Mouse (Mus musculus) heart, postnatal 14 days (tissue): ENCODE measurements around the gene Rhot2. TPM values are rescaled to one million over a fixed set of nuclear protein-coding genes. Genes with fewer than 3 reads are reported as not detected.

Source experiments
- DNase-seq, 2 experiments: peaks; one replicate each; pipeline ENCODE4 v3.0.0; 2021 to 2022
- intact Hi-C: fragments of 180-260 bp; cut with DNase I; formaldehyde crosslinking; loops from one replicate; pipeline ENCODE4 v1.15.1; 2025
- total RNA-seq, 2 experiments: library from RNA; stranded (reverse); gene quantifications; 2 replicates each; pipeline ENCODE4 v1.2.3; 2021

Gene Rhot2
- total RNA-seq, 2 experiments from 2014 or later: 103 to 105 TPM

DNA sequence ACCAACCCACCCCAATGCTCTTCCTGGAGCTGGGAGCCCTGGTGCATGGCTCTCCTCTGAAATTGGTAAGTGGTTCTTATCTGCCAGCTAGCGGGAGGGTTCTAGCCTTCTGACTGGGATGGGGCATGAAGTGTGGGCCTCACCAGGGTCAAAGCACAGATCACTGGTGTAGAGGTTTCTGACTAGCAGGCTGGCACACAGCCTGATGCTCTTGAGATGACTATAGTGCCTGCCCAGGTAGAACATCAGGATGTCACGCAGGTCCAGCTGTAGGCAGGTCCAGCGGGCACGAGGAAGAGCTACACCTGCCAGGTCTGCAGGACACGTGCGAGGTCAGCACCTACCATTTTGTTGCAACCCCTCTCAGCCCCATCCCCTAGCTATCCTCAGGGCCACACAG is 15.6 kb upstream of the Rhot2 start:
- intact Hi-C loops: no loop called here
- no peak for DNase-seq

DNA sequence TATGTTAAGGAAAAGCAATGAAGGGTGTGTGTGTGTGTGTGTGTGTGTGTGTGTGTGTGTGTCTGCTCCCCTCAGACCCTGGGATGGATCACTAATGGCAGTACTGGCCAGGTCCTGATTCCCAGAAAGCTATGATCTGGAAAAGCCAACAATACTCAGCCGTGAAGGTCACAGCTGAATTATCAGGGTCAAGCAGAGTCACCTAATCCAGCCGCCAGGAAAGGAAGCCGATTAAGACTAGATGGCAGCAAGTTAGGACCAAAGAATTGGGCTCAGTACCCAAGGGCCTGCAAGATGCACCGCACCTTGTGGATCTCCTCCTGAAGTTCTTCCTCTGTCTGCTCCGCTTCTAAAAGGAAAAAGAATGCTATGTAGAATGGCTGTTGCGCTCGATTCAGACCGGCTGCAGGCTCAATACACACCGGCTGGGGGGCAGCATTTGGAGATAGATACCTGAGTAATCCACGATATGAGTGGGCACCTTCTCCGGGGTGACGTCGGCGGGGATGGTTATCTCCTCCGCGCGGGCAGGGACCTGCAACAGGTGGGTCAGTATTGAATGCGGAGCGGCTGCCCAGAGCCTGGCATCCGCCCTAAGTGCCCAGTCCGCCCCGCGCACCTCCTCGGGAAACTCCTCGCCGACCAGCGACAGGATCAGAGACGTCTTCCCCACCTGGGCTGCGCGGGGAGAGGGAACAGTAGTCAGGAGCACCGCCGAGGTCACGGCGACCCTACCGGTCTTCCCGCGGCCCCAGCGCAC is 835 bp downstream of the Rhot2 start:
- no peak for DNase-seq
- intact Hi-C loops: loop anchor here (2.0 kb wide), 1 partner anchor 23 kb away; no protein-coding TSS in a partner anchor

DNA sequence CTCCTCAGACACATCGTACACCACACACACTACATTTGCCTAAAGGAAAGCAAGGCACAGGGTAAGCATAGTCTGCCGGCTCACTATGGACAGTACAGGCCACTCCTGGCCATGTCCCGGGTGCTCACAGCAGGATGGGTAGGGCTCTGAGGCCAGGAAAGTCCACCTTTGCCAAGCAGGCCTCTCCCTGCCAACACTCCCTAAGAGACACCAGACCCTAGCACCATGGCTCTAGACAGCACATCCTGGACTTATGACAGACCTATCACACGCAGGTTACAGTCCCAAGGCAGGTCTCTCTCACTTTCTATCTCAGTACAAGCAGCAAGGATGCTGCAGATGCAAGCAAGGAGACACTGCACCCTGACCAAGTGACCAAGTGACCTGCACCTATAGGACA is 1.5 kb downstream of the Rhot2 start:
- no peak for DNase-seq
- intact Hi-C loops: no loop called here

DNA sequence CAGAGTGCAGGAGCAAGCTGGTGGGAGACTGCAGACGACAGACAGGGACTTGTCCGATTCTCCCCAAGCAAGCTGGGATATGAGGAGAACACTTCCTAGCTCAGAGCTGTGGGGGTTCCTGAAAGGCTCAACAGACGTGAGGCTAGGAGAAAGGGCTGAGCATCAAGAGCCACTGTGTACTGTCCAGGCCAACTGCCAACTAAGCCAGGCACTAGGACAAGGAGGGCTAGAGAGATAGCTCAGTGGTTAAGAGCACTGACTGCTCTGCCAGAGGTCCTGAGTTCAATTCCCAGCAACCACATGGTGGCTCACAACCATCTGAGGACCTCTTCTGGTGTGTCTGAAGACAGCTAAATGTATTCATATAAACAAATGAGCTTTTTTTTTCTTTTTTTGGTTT is 2.1 kb downstream of the Rhot2 start:
- DNase-seq: no peak
- intact Hi-C loops: no loop called here

DNA sequence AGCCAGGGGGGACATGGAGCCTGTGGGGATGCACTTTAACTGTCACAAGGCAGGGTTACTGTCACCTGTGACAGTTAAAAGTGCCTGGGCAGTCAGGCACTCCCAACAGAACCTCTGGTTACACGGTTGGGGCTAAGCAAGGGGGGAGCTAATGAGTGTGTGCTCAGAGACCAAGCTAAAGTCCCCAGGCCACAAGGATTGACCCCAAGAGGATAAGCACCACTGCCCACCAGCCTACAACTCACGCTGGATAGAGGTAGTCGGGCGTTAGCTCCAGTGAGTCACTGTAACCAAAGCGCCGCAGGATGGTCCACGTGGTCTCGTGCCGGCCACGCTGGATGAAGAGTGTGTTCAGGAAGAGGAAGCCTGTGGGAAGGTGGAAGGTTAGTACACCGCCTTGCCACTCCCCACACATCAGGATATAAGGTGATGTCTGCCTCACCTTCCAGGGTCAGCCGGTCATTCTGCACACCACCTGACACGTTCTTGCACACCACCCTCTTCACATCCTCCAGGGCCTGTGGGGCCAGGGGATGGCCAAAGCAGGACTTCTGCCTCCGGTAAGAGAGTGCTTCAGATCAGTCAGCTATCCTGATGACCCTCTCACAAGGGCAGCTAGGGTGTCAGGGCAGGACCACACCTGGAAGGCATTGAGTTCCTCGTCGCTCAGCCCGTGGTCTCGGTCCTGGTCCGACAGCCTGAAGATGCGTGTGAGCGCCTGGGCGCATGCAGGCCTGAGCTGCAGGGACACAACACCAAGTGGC is 3.4 kb downstream of the Rhot2 start, which contains the start of gene Gm20683:
Gm20683 (minus strand) TSS at position 647 of the 764 bp plus-strand sequence.
- intact Hi-C loops: no loop called here
- no peak for DNase-seq

DNA sequence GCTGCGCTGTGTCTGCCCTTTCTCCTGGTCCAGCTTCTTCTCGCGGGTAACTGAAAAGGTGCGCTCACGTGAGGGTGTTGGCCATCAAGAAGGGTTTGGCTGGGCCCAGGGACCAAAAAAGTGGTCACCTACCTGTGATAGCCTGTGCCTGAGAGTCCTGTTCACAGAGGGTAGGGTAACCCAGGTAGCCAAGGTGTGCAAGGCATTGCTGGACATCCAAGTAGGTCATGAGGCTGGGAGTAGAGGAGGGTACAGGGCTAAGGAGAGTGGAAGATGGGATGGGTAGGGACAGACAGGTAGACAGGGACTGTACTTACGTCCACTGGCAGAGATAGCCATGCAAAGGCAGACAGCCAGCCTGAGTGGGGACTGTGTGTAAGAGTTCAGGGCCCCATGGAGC is 4.1 kb downstream of the Rhot2 start:
- no peak for DNase-seq
- intact Hi-C loops: no loop called here

DNA sequence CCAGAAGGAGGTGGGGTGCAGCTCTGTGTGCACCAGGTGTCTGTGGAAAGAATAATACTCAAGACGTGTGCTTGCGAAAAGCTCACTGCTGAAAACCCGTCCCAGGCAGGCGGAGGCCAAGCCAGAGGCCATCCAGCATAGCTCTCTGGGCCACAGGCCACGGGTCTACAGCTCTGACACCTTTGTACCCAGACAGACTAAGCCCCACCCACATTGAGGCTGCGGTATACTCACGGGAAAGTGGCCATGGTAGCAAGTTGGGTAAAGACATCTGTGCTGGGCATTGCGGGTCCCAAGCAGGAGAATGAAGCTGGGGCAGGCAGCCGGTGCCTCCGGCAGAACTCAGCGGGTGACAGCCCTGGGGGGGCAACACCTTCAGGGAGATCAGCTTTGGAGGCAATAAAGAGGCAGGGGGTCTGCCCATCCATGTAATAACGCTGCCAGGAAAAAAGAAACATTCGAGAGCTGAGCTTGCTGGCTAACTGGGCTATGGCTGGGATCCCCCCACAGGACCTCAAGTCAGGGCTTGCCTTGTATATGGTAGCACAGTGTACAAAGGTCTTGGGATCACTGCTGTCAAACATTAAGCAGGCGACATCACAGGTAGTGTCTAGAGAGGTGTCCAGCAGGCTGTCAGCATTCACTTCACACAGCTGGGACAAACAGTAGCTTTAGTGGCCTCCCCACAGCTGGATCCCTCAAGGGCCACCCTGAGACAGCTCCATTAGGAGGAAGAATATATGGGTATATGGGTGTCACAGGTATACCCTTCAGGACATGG is 5.0 kb downstream of the Rhot2 start:
- intact Hi-C loops: no loop called here

DNA sequence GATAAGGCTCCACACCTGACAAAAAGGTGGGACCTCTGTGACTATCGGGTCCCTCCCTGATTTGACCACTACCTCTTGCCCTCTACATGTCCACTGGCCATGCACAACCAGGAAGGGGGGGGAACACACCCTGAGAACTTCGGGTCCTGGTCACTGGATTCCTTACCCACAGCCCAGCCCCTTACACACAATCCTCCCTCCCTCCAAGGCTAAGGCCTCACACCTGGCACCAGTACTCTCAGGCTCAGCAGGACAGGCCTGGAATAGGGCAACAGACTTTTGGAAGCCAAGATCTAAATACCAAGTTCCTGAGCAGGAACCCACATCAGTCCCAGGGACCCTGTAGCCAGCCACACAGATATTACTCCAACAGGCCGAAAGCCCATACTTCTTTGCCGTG is 5.7 kb downstream of the Rhot2 start:
- intact Hi-C loops: no loop called here
- no peak for DNase-seq

More for the DNA sequence above, 5.0 kb downstream of the Rhot2 start:
- DNase-seq: no peak

DNA sequence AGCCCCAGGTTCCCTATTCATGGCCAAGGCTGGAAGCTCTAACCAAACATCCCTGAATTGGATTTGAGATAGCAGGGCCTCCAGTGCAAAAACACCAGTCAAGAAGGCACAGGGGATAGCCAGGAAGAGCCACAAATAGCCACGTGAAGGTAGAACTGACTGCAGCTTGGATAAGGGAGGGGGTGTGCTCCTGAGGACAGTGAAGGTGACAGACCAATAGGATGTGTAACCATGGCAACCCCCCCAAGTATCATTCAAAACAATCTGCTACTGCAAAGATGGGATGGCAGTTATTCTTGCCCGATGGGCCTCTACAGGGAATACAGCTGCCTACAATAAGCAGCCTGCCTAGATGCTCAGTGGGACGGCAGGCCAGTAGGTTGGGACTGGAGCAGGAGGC is 7.1 kb downstream of the Rhot2 start:
- no peak for DNase-seq
- intact Hi-C loops: no loop called here

DNA sequence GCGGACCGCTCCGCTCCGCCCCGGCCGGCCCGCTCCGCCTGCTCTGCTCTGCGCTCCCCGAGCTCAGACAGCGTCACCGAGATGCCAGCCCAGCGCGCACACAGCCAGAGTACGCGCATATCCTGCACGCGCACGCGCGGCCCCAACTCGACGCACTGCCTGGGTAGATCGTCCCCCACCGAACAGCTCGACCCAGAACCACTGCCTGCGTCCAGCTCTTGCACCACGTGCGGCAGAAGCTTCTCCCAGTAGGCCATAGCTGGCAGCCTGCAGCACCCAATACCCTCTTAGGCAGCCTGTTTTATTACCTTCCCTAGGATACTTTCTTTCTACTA is 7.6 kb downstream of the Rhot2 start, which contains the start of gene Rhbdl1:
Rhbdl1 (minus strand) TSS at position 220 of the 335 bp plus-strand sequence.
- intact Hi-C loops: no loop called here
- DNase-seq: peak; percentile 70 to 79

DNA sequence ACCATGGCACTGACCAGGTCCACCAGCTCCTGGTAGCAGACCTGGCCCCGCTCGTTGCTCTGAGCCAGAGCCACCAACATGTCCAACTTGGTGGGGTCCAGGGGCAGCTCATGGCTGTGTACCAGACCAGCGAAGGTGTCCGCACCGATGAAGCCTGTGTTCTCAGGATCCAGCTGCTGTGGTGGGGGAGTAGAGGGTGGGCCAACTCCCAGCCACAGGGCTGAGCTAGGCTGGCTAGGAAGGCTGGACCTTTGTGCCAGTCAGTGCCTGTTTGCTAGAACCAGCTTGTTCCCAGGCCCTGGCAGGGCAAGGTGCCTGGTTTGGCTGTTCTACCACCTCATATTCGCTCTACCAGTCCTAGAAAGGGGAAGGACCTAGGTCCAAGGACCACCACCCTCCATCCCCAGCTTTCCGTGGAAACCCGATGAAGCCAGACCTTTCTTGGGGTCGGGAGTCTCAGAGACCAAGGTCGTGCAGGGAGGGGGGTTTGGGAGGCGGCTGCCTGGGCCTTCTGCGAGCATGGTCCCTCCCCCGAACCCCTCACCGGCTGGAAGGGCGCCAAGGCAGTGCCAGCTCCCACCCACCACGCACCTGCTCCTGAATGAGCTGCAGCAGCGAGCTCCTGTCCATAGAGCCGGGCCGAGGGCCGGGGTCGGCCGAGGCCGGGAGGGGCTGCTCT is 8.1 kb downstream of the Rhot2 start:
- intact Hi-C loops: no loop called here
- peak in 1 of 2 experiments; percentile 32 for DNase-seq

DNA sequence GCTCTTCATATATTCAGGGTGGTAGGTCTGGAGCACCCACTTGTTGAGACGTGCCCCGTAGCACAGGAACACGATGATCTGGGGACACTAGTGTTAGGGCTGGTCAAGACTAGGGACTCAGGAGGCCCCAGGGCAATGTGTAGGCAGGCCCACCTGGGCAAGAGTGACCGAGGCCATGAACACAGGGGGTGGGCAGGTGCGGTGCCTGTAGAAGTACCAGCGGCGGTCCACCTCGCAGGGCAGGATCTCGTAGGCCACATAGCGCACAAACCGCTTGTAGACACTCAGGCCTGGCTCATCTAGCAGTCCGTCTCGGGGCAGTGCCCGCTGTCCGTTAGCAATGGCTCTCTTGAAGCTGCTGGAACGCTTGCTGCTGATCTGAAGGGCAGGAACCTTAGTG is 8.8 kb downstream of the Rhot2 start:
- intact Hi-C loops: no loop called here
- no peak for DNase-seq

DNA sequence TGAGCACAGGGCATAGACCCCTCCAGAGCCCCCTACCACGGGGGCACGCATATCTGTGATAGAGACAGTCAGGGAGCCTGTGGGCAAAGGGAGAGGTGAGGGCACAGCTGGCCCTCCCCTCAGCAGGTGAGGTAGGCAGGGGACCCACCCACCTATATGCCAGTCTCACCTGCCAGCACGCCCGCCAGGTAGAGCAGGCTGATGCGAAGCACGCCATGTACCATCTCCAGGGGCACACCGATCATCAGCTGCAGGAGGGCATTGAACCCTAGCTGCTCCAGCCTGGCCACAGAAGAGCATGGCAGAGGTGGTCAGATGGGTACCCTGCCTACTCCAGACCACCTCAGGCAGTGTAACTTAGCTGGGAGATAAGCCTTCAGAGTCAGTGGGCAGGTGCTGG is 9.3 kb downstream of the Rhot2 start:
- DNase-seq: no peak
- intact Hi-C loops: no loop called here

DNA sequence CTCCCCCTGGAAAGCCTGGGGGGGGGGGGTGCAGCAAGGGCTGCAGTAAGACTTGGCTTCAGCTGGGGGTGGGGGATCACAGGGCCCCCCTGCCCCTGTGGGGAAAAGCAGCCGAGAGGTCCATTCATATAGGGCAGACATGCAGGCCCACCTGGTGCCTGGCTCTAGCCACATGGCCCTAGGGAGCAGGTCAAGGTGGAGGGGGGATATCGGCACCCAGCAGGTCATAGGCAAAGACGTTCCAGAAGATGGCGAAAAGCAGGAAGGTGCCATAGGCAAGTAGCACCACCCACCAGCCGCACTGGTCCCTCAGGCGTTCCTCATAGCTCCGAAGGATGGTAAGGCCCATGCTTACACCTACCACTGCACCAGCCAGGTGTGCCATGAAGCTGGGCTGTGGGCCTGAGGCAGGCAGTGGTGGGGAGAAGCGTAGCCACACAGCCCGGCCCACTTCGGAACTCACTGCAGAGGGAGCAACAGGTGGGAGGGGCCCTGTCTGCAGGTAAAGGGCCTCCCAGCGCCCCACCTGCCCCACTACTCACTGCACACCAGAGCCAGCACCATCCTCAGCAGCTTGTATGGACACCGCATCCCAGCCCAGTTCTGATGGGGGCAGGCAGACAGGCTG is 9.9 kb downstream of the Rhot2 start:
- intact Hi-C loops: no loop called here
- no peak for DNase-seq

DNA sequence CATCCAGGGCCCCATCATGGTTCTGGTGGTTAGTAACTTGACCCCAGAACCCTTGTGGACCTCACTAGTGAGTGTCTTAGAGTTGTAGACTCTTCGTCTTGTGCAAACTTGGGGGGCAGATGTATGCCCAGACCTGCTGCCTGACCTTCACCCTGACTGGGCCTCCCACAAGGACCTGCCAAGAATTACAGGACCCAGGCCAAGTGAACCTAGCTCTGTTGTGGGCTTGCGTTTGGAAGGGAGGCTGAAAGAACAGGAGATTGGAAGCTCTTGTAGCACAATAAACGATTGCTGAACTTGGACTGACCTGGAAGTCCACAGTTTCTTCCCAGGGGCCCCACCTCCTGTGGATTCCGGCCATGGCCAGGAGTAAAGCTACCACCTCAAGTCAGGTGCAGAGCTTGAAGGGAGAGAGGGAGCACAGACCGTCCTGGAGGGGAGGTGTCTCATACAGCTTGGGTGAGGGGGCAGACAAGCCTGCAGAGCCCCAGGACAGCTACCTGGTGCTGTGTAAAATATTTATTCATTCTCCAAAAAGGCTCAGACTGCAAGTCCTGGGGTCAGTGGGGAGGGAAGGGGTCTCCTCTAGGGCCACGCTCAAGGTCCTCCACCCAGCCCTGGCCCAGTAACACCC is 10.6 kb downstream of the Rhot2 start:
- peak in 1 of 2 experiments; percentile 42 for DNase-seq
- intact Hi-C loops: no loop called here

DNA sequence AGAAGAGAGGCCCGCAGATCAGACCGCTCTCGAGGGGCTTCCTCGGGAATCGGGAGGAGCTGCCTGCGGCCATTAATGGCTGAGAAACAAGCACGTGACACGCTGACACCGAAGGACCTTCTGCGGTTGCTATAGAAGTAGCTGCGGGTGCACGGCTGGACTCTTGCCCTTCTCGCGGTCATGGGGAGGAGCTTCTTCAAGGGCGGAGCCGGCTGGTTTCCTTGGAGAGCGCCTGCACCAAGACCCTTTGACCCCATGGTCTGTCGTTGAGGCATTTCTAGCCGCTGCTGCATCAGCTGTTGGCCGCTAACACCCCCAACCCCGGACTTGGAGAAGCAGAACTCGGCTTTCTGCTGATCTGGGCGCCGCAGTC is 11.4 kb downstream of the Rhot2 start, which contains the start of gene Stub1:
Stub1 (minus strand) TSS at position 114 of the 373 bp plus-strand sequence.
- intact Hi-C loops: no loop called here
- peak; percentile 90 to 94 for DNase-seq

DNA sequence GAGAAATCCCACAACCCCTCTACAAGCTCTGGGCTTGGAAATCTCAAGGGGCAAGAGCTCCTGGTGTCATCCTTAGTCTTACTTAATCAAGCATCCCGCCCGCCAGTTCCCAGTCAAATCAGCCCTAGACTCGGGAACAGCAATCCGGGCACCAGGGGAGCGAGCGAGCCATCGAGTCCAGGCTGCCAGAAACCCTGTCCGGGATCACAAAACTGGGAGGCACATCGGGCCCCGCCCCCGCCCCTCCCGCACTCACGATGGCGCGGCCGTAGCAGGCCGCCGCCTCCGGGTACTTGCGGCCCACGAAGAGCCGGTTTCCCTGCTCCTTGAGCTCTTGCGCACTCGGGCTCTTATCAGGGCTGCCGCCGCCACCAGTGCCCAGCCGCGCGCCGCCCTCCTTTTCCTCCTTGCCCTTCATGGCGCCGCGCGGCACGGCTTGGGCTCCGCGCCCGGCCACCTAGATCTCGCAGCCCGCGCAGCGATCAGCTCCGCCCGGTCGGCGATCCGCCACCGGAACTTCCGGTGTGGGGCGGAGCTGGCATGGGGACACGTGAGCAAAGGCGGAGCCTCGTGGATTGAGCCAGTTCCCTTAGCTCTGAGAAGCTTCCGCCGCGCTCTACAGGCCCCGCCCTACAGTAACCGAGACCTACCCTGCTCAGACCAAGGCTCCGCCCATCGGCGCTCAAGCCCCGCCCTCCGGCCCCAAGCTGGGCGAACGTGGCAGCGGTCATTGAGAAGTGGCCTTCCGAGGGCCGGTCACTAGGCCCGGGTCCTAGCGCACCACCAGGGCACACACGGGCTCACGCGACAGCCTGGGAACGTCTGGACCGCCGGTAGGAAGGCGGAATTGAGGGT is 12.0 kb downstream of the Rhot2 start:
- DNase-seq: peak; percentile 100
- intact Hi-C loops: no loop called here

DNA sequence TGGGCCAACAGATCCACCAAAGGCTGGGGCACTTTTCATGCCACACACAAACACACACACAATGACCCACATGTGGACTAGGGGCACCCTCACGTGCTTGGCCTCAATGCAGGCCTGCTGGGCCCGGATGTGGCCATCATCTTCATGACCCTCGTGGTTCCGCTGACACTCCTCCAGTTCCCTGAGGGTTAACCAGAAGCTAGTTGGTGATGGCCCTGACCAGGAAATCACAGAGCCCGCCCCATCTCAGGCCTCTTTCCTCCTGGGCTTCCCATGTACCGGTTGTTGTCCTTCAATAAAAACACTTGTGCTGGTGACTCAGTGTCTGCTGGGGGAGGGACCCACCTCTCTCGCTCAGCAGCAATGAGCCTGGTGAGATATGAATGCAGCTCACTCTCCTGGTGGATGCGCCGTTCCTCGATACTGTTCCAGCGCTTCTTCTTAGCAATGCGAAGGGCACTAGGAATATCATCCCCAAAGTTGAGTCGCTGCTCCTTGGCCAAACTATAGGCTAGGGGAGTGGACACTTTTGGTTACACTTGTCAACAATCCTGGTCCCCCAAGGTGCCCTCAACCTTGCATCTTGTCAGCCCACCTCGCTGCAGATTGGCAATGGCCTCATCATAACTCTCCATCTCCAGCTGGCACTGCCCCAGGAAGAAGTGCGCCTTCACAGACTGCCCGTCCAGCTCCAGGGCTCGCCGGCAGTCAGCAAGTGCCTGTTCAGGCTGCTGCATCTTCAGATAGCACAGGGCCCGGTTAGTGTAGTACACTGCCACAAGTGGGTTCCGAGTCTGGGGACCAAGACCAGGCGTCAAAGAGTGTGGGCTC is 13.0 kb downstream of the Rhot2 start:
- intact Hi-C loops: no loop called here
- DNase-seq: peak in 1 of 2 experiments; percentile 31
